Comparison of ENCODE assay signal across 19 mouse cellular contexts in genomic region chr9:46863934-46864333, GRCm38 (mm10).
A peak's percentile ranks its signal among the peaks of the same experiment; 100 is the strongest.
DNase-seq lines count a peak whose midpoint lies in the region; ATAC-seq and TF ChIP-seq lines count a peak whose summit lies in the region.
"Had no signal": no experiment of that assay in that cellular context is flagged by ENCODE, and none has a peak within 500 bp of the region (broad histone marks: within the 10 kb centered on the region; RNA-seq: fewer than 3 reads in every experiment).

No protein-coding gene starts in this region.

- no peak overlapping the region for H3K9ac ChIP-seq in hindbrain, embryonic 13.5 days
- H3K9ac ChIP-seq in forebrain, postnatal 0 days, result no peak overlapping the region
- H3K9ac ChIP-seq in midbrain, embryonic 15.5 days, result no peak overlapping the region
- H3K9ac ChIP-seq: embryonic facial prominence, embryonic 13.5 days; liver, embryonic 15.5 days had no signal

- no peaks in the 10 kb centered on the region for H3K27me3 ChIP-seq in hindbrain, embryonic 13.5 days
- no peaks in the 10 kb centered on the region for H3K27me3 ChIP-seq in hindbrain, embryonic 10.5 days (ENCODE audit: insufficient read depth, poor library complexity, severe bottlenecking)
- no peaks in the 10 kb centered on the region for H3K27me3 ChIP-seq in forebrain, postnatal 0 days (ENCODE audit: insufficient read depth, low read length)
- H3K27me3 ChIP-seq in midbrain, embryonic 15.5 days (replicated peaks), result no peaks in the 10 kb centered on the region
- H3K27me3 ChIP-seq: embryonic facial prominence, embryonic 13.5 days; liver, embryonic 15.5 days had no signal

- no peak for DNase-seq in hindbrain, embryonic 10.5 days (ENCODE audit: low spot score)
- DNase-seq in brain, embryonic 18.5 days (ENCODE audit: low read depth, low spot score), result peak; percentile 54
- DNase-seq in forebrain, postnatal 0 days, result peak; percentile 82
- DNase-seq in layer of hippocampus, adult 18-20 months (ENCODE audit: low spot score in 2 of 2), result no peak
- no peak for DNase-seq in left cerebral cortex, adult 8-10 months (ENCODE audit: low spot score in 2 of 2)
- DNase-seq: cerebellum, adult 18-20 months; heart, adult 18-20 months; kidney, postnatal 10 days; left cerebral cortex, postnatal 4 days; lung, postnatal 36 days; right cerebral cortex, postnatal 4 days; thymus, adult 2 months had no signal

- no peak overlapping the region for H3K4me3 ChIP-seq in hindbrain, embryonic 13.5 days
- H3K4me3 ChIP-seq in hindbrain, embryonic 10.5 days, result no peak overlapping the region
- no peak overlapping the region for H3K4me3 ChIP-seq in forebrain, postnatal 0 days (ENCODE audit: low read depth, low read length)
- H3K4me3 ChIP-seq in midbrain, embryonic 15.5 days, result no peak overlapping the region
- H3K4me3 ChIP-seq: embryonic facial prominence, embryonic 13.5 days; liver, embryonic 15.5 days had no signal

- H3K9me3 ChIP-seq in hindbrain, embryonic 13.5 days, result no peaks in the 10 kb centered on the region
- no peaks in the 10 kb centered on the region for H3K9me3 ChIP-seq in hindbrain, embryonic 10.5 days
- H3K9me3 ChIP-seq in forebrain, postnatal 0 days (ENCODE audit: low read length), result no peaks in the 10 kb centered on the region
- no peaks in the 10 kb centered on the region for H3K9me3 ChIP-seq in midbrain, embryonic 15.5 days
- H3K9me3 ChIP-seq: embryonic facial prominence, embryonic 13.5 days; liver, embryonic 15.5 days had no signal

- H3K4me1 ChIP-seq in hindbrain, embryonic 13.5 days (replicated peaks), result peaks cover 24% of the 10 kb centered on the region
- H3K4me1 ChIP-seq in hindbrain, embryonic 10.5 days (replicated peaks), result peaks cover 11% of the 10 kb centered on the region
- H3K4me1 ChIP-seq in forebrain, postnatal 0 days (ENCODE audit: insufficient read depth), result peaks cover 14% of the 10 kb centered on the region; the same call in 1 of the 2 replicates
- H3K4me1 ChIP-seq in midbrain, embryonic 15.5 days, result peaks cover 11% of the 10 kb centered on the region
- H3K4me1 ChIP-seq: embryonic facial prominence, embryonic 13.5 days; liver, embryonic 15.5 days had no signal

- H3K4me2 ChIP-seq in hindbrain, embryonic 13.5 days, result no peak overlapping the region
- no peak overlapping the region for H3K4me2 ChIP-seq in forebrain, postnatal 0 days (ENCODE audit: low read depth)
- no peak overlapping the region for H3K4me2 ChIP-seq in midbrain, embryonic 15.5 days
- H3K4me2 ChIP-seq: embryonic facial prominence, embryonic 13.5 days; liver, embryonic 15.5 days had no signal

- no peaks in the 10 kb centered on the region for H3K36me3 ChIP-seq in hindbrain, embryonic 13.5 days
- no peaks in the 10 kb centered on the region for H3K36me3 ChIP-seq in hindbrain, embryonic 10.5 days
- no peaks in the 10 kb centered on the region for H3K36me3 ChIP-seq in forebrain, postnatal 0 days (ENCODE audit: insufficient read depth)
- no peaks in the 10 kb centered on the region for H3K36me3 ChIP-seq in midbrain, embryonic 15.5 days (replicated peaks)
- H3K36me3 ChIP-seq: embryonic facial prominence, embryonic 13.5 days; G1E; liver, embryonic 15.5 days had no signal

- TF ChIP-seq CTCF in forebrain, postnatal 0 days (IDR thresholded peaks at IDR 0.05; ENCODE audit: low read depth), result peak; percentile 33; the same call in 1 of the 2 replicates

- peak overlapping the region; percentile 62 for H3K27ac ChIP-seq in hindbrain, embryonic 13.5 days
- H3K27ac ChIP-seq in hindbrain, embryonic 10.5 days, result no peak overlapping the region
- H3K27ac ChIP-seq in forebrain, postnatal 0 days (ENCODE audit: low read depth, low read length), result peak overlapping the region; percentile 9; the same call in 1 of the 2 replicates
- H3K27ac ChIP-seq in midbrain, embryonic 15.5 days, result peak overlapping the region; percentile 61
- H3K27ac ChIP-seq: embryonic facial prominence, embryonic 13.5 days; liver, embryonic 15.5 days had no signal

- 18% methylated on average over 4 of the region's 4 CpGs for WGBS in hindbrain, embryonic 13.5 days
- 23% methylated on average over 4 of the region's 4 CpGs for WGBS in hindbrain, embryonic 10.5 days
- 28% methylated on average over 4 of the region's 4 CpGs for WGBS in forebrain, postnatal 0 days
- 19% methylated on average over 4 of the region's 4 CpGs for WGBS in midbrain, embryonic 15.5 days

- no peak for ATAC-seq in hindbrain, embryonic 13.5 days (ENCODE audit: low FRiP score)
- ATAC-seq in forebrain, postnatal 0 days, result peak; percentile 72
- 0 out of 2 replicates have a peak, but pooled peaks have one; percentile 39 for ATAC-seq in midbrain, embryonic 15.5 days (replicated peaks)
- ATAC-seq in erythroblast, adult 5-6 weeks (replicated peaks; ENCODE audit: low FRiP score, poor library complexity, severe bottlenecking), result no peak
- ATAC-seq: intestine, embryonic 16.5 days had no signal

Comparison
In these comparisons a context has a peak if more than half of its experiments do, and no peak if none do; other contexts are left out.
1. ATAC-seq: peak in forebrain, postnatal 0 days (single experiment) and midbrain, embryonic 15.5 days (single experiment); none in hindbrain, embryonic 13.5 days (single experiment) and erythroblast, adult 5-6 weeks (single experiment).
2. DNase-seq: peak in brain, embryonic 18.5 days (single experiment) and forebrain, postnatal 0 days (single experiment); none in hindbrain, embryonic 10.5 days (single experiment), layer of hippocampus, adult 18-20 months (0 of 2) and left cerebral cortex, adult 8-10 months (0 of 2).